Mouse (Mus musculus): ENCODE results near the gene Snapc3.
"Not testable (repeated sequence)": the region's sequence is repeated elsewhere in the genome, so short reads cannot be mapped to it uniquely, and the experiment has no call there.

The Snapc3 gene

GRCm38 (mm10) chr4:83500154-83501036 lies 82.9 kb downstream of the Snapc3 start:
- DNase-seq (ENCODE audit: low spot score in 2 of 2) = no peak

- no peak for DNase-seq (ENCODE audit: low spot score in 2 of 2)
Observed at GRCm38 (mm10) chr4:83501037-83501430, 83.5 kb downstream of the Snapc3 start.

- DNase-seq (ENCODE audit: low spot score in 2 of 2) = no peak
Observed at GRCm38 (mm10) chr4:83509600-83509999, 92.1 kb downstream of the Snapc3 start.

- DNase-seq (ENCODE audit: low spot score in 2 of 2) = no peak
Observed at GRCm38 (mm10) chr4:83511083-83511482, 93.6 kb downstream of the Snapc3 start.

GRCm38 (mm10) chr4:83512217-83512616 lies 94.7 kb downstream of the Snapc3 start:
- DNase-seq (ENCODE audit: low spot score in 2 of 2) = no peak

- DNase-seq (ENCODE audit: low spot score in 2 of 2) = no peak
Observed at GRCm38 (mm10) chr4:83512644-83513043, 95.1 kb downstream of the Snapc3 start.

GRCm38 (mm10) chr4:83514183-83514582 lies 96.7 kb downstream of the Snapc3 start:
- DNase-seq (ENCODE audit: low spot score in 2 of 2) = no peak

GRCm38 (mm10) chr4:83514976-83515669 lies 97.6 kb downstream of the Snapc3 start:
- DNase-seq (ENCODE audit: low spot score in 2 of 2) = no peak

GRCm38 (mm10) chr4:83516144-83516543 lies 98.6 kb downstream of the Snapc3 start:
- not testable (repeated sequence) for DNase-seq (ENCODE audit: low spot score in 2 of 2)
